Mouse (Mus musculus): ENCODE results near the gene Ajm1. TPM values are rescaled to one million over a fixed set of nuclear protein-coding genes. Genes with fewer than 3 reads are reported as not detected.

Ajm1 gene
- polyA plus RNA-seq, 1 experiment from 2014 or later, result not detected

- Histone ChIP-seq H3K4me1 (replicated peaks) (peaks cover 50% of the 10 kb centered on the region), H3K9ac (no peak overlapping the region), H3K4me3 (replicated peaks) (no peak overlapping the region), H3K27me3 (peaks cover 29% of the 10 kb centered on the region), H3K36me3 (peaks cover 59% of the 10 kb centered on the region), H3K9me3 (replicated peaks) (no peaks in the 10 kb centered on the region), H3K27ac (no peak overlapping the region), H3K4me2 (no peak overlapping the region)
- DNase-seq (no peak), ATAC-seq (ENCODE audit: low read depth) (no peak)
- WGBS (ENCODE audit: insufficient replicate concordance), result 58% methylated on average over 4 of the region's 4 CpGs
Measured at GRCm38 (mm10) chr2:25583571-25583970, 2.0 kb upstream of the Ajm1 start.

GRCm38 (mm10) chr2:25583120-25583481, 1.5 kb upstream of the Ajm1 start:
- WGBS (ENCODE audit: insufficient replicate concordance), result 75% methylated on average over 6 of the region's 6 CpGs
- H3K4me2 ChIP-seq, result no peak overlapping the region
- no peak for ATAC-seq (ENCODE audit: low read depth)
- peaks cover 54% of the 10 kb centered on the region for H3K36me3 ChIP-seq
- H3K9me3 ChIP-seq (replicated peaks), result no peaks in the 10 kb centered on the region
- DNase-seq, result no peak
- H3K27ac ChIP-seq, result no peak overlapping the region
- H3K9ac ChIP-seq, result no peak overlapping the region
- H3K4me1 ChIP-seq (replicated peaks), result peaks cover 55% of the 10 kb centered on the region
- peaks cover 34% of the 10 kb centered on the region for H3K27me3 ChIP-seq
- H3K4me3 ChIP-seq (replicated peaks), result no peak overlapping the region

GRCm38 (mm10) chr2:25582466-25583119, 1.0 kb upstream of the Ajm1 start:
- Histone ChIP-seq H3K4me2 (no peak overlapping the region), H3K9me3 (replicated peaks) (no peaks in the 10 kb centered on the region), H3K27me3 (peaks cover 39% of the 10 kb centered on the region), H3K4me1 (replicated peaks) (peaks cover 60% of the 10 kb centered on the region), H3K36me3 (peaks cover 49% of the 10 kb centered on the region), H3K27ac (no peak overlapping the region), H3K9ac (no peak overlapping the region), H3K4me3 (replicated peaks) (no peak overlapping the region)
- ATAC-seq (ENCODE audit: low read depth) (no peak), DNase-seq (no peak)
- 43% methylated on average over 12 of the region's 12 CpGs for whole genome bisulfite sequencing (ENCODE audit: insufficient replicate concordance)

- peak overlapping the region; percentile 10; the same call in 1 of the 2 replicates for H3K27ac ChIP-seq
- peak overlapping the region; percentile 65; the same call in 1 of the 2 replicates for H3K4me2 ChIP-seq
- H3K27me3 ChIP-seq, result peaks cover 46% of the 10 kb centered on the region
- H3K36me3 ChIP-seq, result peaks cover 42% of the 10 kb centered on the region
- H3K9ac ChIP-seq, result no peak overlapping the region
- H3K9me3 ChIP-seq (replicated peaks), result no peaks in the 10 kb centered on the region
- H3K4me1 ChIP-seq (replicated peaks), result peaks cover 65% of the 10 kb centered on the region
- no peak overlapping the region for H3K4me3 ChIP-seq (replicated peaks)
- no peak for DNase-seq
- ATAC-seq (ENCODE audit: low read depth), result peak; percentile 8; the same call in 1 of the 2 replicates
- WGBS (ENCODE audit: insufficient replicate concordance), result 10% methylated on average over 6 of the region's 6 CpGs
Measured at GRCm38 (mm10) chr2:25581901-25582301, 344 bp upstream of the Ajm1 start.

GRCm38 (mm10) chr2:25580621-25581101, 896 bp downstream of the Ajm1 start:
- DNase-seq (no peak), ATAC-seq (ENCODE audit: low read depth) (no peak)
- H3K4me2 ChIP-seq, result peak overlapping the region; percentile 65; the same call in 1 of the 2 replicates
- WGBS (ENCODE audit: insufficient replicate concordance), result 19% methylated on average over 6 of the region's 6 CpGs
- peaks cover 70% of the 10 kb centered on the region for H3K4me1 ChIP-seq (replicated peaks)
- H3K9ac ChIP-seq, result no peak overlapping the region
- peaks cover 58% of the 10 kb centered on the region for H3K27me3 ChIP-seq
- no peaks in the 10 kb centered on the region for H3K9me3 ChIP-seq (replicated peaks)
- H3K4me3 ChIP-seq (replicated peaks), result no peak overlapping the region
- H3K36me3 ChIP-seq, result peaks cover 29% of the 10 kb centered on the region
- H3K27ac ChIP-seq, result no peak overlapping the region

GRCm38 (mm10) chr2:25579737-25580460, 1.7 kb downstream of the Ajm1 start:
- peaks cover 62% of the 10 kb centered on the region for H3K27me3 ChIP-seq
- peaks cover 76% of the 10 kb centered on the region for H3K4me1 ChIP-seq (replicated peaks)
- H3K36me3 ChIP-seq, result peaks cover 22% of the 10 kb centered on the region
- DNase-seq (no peak), ATAC-seq (ENCODE audit: low read depth) (no peak)
- 5% methylated on average over 27 of the region's 27 CpGs for WGBS (ENCODE audit: insufficient replicate concordance)
- H3K9ac ChIP-seq, result no peak overlapping the region
- H3K27ac ChIP-seq, result no peak overlapping the region
- peak overlapping the region; percentile 31 for H3K4me3 ChIP-seq (replicated peaks)
- peak overlapping the region; percentile 24 for H3K4me2 ChIP-seq
- no peaks in the 10 kb centered on the region for H3K9me3 ChIP-seq (replicated peaks)

GRCm38 (mm10) chr2:25578796-25579736, 2.5 kb downstream of the Ajm1 start:
- H3K9ac ChIP-seq, result no peak overlapping the region
- DNase-seq (no peak), ATAC-seq (ENCODE audit: low read depth) (no peak)
- no peak overlapping the region for H3K27ac ChIP-seq
- peak overlapping the region; percentile 31 for H3K4me3 ChIP-seq (replicated peaks)
- peak overlapping the region; percentile 24 for H3K4me2 ChIP-seq
- H3K4me1 ChIP-seq (replicated peaks), result peaks cover 80% of the 10 kb centered on the region
- peaks cover 13% of the 10 kb centered on the region for H3K36me3 ChIP-seq
- H3K27me3 ChIP-seq, result peaks cover 62% of the 10 kb centered on the region
- WGBS (ENCODE audit: insufficient replicate concordance), result 6% methylated on average over 77 of the region's 77 CpGs
- no peaks in the 10 kb centered on the region for H3K9me3 ChIP-seq (replicated peaks)

- WGBS (ENCODE audit: insufficient replicate concordance), result 7% methylated on average over 75 of the region's 75 CpGs
- Histone ChIP-seq H3K4me1 (replicated peaks) (peaks cover 82% of the 10 kb centered on the region), H3K27ac (no peak overlapping the region), H3K27me3 (peaks cover 62% of the 10 kb centered on the region), H3K36me3 (peaks cover 5% of the 10 kb centered on the region; the same call in 1 of the 2 replicates), H3K4me2 (peak overlapping the region; percentile 28), H3K9ac (no peak overlapping the region), H3K4me3 (replicated peaks) (peak overlapping the region; percentile 23), H3K9me3 (replicated peaks) (no peaks in the 10 kb centered on the region)
- ATAC-seq (ENCODE audit: low read depth) (no peak), DNase-seq (no peak)
Measured at GRCm38 (mm10) chr2:25577951-25578795, 3.4 kb downstream of the Ajm1 start.

- Histone ChIP-seq H3K36me3 (no peaks in the 10 kb centered on the region), H3K9ac (no peak overlapping the region), H3K4me3 (replicated peaks) (peak overlapping the region; percentile 23), H3K27ac (no peak overlapping the region), H3K4me2 (peak overlapping the region; percentile 28), H3K9me3 (replicated peaks) (no peaks in the 10 kb centered on the region), H3K4me1 (replicated peaks) (peaks cover 81% of the 10 kb centered on the region), H3K27me3 (peaks cover 62% of the 10 kb centered on the region)
- no peak for DNase-seq
- no peak for ATAC-seq (ENCODE audit: low read depth)
- 19% methylated on average over 88 of the region's 92 CpGs for WGBS (ENCODE audit: insufficient replicate concordance)
Measured at GRCm38 (mm10) chr2:25576965-25577891, 4.3 kb downstream of the Ajm1 start.

Measured in liver, embryonic 13.5 days (tissue).